Mouse (Mus musculus) testis, postnatal 14 days (tissue): Measurements from ENCODE around the gene Fmo2.

Experiments
- DNase-seq: peaks from one replicate; pipeline ENCODE4 v3.0.0; 2021; ENCODE audit warnings: low spot score

Gene Fmo2

GRCm38 (mm10) chr1:162853812-162854482 is 44.6 kb downstream of the Fmo2 start:
- no peak for DNase-seq

- DNase-seq = no peak
These were observed 51.0 kb downstream of the Fmo2 start for GRCm38 (mm10) chr1:162847554-162847953.

- no peak for DNase-seq
These were observed 58.3 kb downstream of the Fmo2 start for GRCm38 (mm10) chr1:162840211-162840610.

- no peak for DNase-seq
These were observed 59.5 kb downstream of the Fmo2 start for GRCm38 (mm10) chr1:162838976-162839375.

GRCm38 (mm10) chr1:162834342-162834741 is 64.2 kb downstream of the Fmo2 start:
- DNase-seq = no peak

GRCm38 (mm10) chr1:162832574-162832953 is 66.0 kb downstream of the Fmo2 start:
- DNase-seq = no peak

GRCm38 (mm10) chr1:162831838-162832573 is 66.5 kb downstream of the Fmo2 start:
- no peak for DNase-seq
